Mouse (Mus musculus) lung, embryonic 16.5 days (tissue): ENCODE data around the gene Tmem102. TPM values are rescaled to one million over a fixed set of nuclear protein-coding genes. Genes with fewer than 3 reads are reported as not detected.
A peak's percentile ranks its signal among the peaks of the same experiment; 100 is the strongest.

ENCODE experiments used
- ATAC-seq: fragments of 200-750 bp; cut with Nextera tagmentation; 2 replicates; pipeline ENCODE4 v1.8.0; 2017; ENCODE audit warnings: low read depth, mild to moderate bottlenecking, moderate library complexity
- H3K27ac ChIP-seq: fragments of 300-500 bp; sonication (generic); 2 replicates; pipeline ENCODE4 v1.5.1; 2014; ENCODE audit warnings: mild to moderate bottlenecking, control low read depth, low read length
- H3K27me3 ChIP-seq: fragments of 300-500 bp; sonication (generic); 2 replicates; pipeline ENCODE4 v1.6.1; 2014; ENCODE audit warnings: low read depth, low read length, mixed read lengths; ENCODE audit not compliant: control insufficient read depth, insufficient read depth
- H3K36me3 ChIP-seq: fragments of 300-500 bp; sonication (generic); 2 replicates; pipeline ENCODE4 v1.6.1; 2014; ENCODE audit warnings: low read length; ENCODE audit not compliant: control insufficient read depth, insufficient read depth
- H3K4me1 ChIP-seq: fragments of 300-500 bp; sonication (generic); replicated peaks from 2 replicates; pipeline ENCODE4 v1.6.1; 2014; ENCODE audit warnings: low read length, mixed read lengths; ENCODE audit not compliant: control insufficient read depth, insufficient read depth
- H3K4me2 ChIP-seq: fragments of 300-500 bp; sonication (generic); 2 replicates; pipeline ENCODE4 v1.6.1; 2014; ENCODE audit warnings: low read depth, low read length, control low read depth
- H3K4me3 ChIP-seq: fragments of 300-500 bp; sonication (generic); 2 replicates; pipeline ENCODE4 v1.5.1; 2014; ENCODE audit warnings: mild to moderate bottlenecking, low read length, control low read depth
- H3K9ac ChIP-seq: fragments of 300-500 bp; sonication (generic); 2 replicates; pipeline ENCODE4 v1.6.1; 2014; ENCODE audit warnings: low read length, control low read depth
- H3K9me3 ChIP-seq: fragments of 300-500 bp; sonication (generic); 2 replicates; pipeline ENCODE4 v1.6.1; 2016; ENCODE audit warnings: low read length; ENCODE audit not compliant: control insufficient read depth
- WGBS: fragments of 180-500 bp; shearing (Covaris S2); extraction: QIAGEN DNeasy Blood & Tissue Kit; methylation state at CpG from one replicate; pipeline ENCODE4 v1.1.7; 2014; 5-methylcytosine and 5-hydroxymethylcytosine counted together
- polyA plus RNA-seq: library from polyadenylated mRNA; unstranded; fragments of >200 nt; fragmentation: Nextera tagmentation; extraction: Ambion mirVana; gene quantifications from 2 replicates; pipeline ENCODE4 v1.2.1, GENCODE M21; 2015

Gene Tmem102
- polyA plus RNA-seq, 1 experiment from 2014 or later, result 6.5 TPM

DNA sequence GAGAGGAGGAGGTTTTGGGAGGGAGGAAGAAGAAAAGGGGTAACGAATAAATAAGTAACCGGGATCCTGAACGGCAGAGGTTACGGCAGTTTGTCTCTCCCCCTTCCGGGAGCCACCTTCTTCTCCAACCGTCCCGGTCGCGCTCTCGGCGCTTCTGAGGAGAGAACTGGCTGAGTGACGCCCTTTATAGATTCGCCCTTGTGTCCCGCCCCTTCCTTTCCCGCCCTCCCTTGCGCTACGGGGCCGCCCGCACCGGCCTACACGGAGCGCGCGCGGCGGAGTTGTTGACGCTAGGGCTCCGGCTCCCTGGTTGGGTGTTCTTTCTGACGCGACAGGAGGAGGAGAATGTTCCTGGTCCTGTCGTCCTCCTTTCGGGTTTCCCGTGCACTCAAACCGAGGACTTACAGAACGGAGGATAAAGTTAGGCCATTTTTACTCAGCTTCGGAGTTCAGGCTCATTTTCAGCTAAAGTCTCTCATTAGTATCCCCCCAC is 46.9 kb downstream of the Tmem102 start, which contains the start of gene Polr2a:
Gene Polr2a (minus strand): TSS at position 160 of the 493 bp plus-strand sequence.
- Histone ChIP-seq H3K9me3 (no peaks in the 10 kb centered on the region), H3K36me3 (no peaks in the 10 kb centered on the region), H3K4me2 (peak within 1 kb of the TSS; percentile 87), H3K4me1 (peaks cover 30% of the 10 kb centered on the region), H3K27me3 (no peaks in the 10 kb centered on the region), H3K27ac (peak within 1 kb of the TSS; percentile 100), H3K9ac (peak within 1 kb of the TSS; percentile 78), H3K4me3 (peak within 1 kb of the TSS; percentile 75)
- under 1% methylated on average over 36 of the region's 36 CpGs for WGBS
- peak; percentile 96 for ATAC-seq

DNA sequence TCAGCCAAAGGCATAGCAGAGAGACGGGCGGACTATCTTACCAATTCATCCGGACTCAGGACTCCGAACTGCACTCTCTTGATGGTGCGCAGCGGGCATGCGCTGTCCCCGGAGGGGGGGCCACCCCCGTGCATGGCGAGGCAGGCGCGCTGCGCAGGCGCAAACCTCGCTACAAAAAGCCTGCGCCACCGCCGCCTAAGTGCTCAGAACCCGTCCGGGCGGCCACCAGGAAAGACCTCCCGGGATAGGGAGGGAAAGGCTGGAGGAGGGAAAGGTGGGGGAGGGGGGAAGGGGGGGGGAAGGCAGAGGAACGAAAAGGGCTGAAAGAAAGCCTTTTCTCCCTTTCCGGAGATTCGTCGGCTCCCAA is 47.4 kb downstream of the Tmem102 start:
- no peaks in the 10 kb centered on the region for H3K9me3 ChIP-seq
- H3K9ac ChIP-seq, result peak overlapping the region; percentile 78
- peak overlapping the region; percentile 100 for H3K27ac ChIP-seq
- peak overlapping the region; percentile 87 for H3K4me2 ChIP-seq
- H3K4me1 ChIP-seq, result peaks cover 30% of the 10 kb centered on the region
- H3K27me3 ChIP-seq, result no peaks in the 10 kb centered on the region
- WGBS, result under 1% methylated on average over 24 of the region's 26 CpGs
- peak overlapping the region; percentile 75 for H3K4me3 ChIP-seq
- no peaks in the 10 kb centered on the region for H3K36me3 ChIP-seq
- peak; percentile 88 for ATAC-seq

DNA sequence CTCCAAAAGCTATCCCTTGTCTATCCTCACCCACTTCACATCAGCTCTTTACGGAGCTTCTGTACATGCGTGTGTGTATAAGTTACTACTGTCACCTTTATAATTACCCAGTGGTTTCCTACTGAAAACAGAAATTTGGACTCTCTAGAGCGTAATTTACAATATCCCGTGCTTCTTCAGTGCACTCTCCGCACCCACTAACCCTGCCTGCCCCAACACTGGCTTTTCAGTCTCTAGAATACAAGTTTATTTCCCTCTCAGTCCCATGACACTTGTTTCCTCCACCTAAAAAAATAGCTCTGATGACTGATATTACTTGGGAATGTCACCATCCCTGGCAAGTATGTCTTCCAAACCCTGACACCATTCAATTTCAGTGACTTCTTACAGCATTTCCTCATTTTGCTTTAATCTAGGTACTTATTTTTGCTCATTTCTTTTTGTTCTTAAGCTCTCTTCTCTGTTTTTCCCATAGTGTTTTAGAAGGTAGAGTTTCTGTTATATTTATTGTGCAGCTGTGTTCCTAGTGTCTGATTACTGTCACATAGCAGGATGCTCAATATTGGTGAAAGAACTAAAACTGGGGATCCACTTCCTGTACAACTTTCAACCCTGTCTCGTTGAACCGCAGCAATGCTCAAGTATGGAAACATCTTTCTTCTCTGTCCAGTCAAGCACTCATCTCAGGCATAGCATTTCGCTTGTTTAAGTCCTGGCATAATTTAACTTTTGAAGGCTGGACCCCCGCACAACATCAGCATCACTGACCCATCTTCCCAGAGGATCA is 47.9 kb downstream of the Tmem102 start:
- Histone ChIP-seq H3K4me1 (peaks cover 30% of the 10 kb centered on the region), H3K4me2 (peak overlapping the region; percentile 87), H3K9ac (peak overlapping the region; percentile 78), H3K36me3 (no peaks in the 10 kb centered on the region), H3K27ac (peak overlapping the region; percentile 100), H3K4me3 (peak overlapping the region; percentile 75), H3K9me3 (no peaks in the 10 kb centered on the region), H3K27me3 (no peaks in the 10 kb centered on the region)
- 34% methylated on average over 9 of the region's 9 CpGs for WGBS
- ATAC-seq, result no peak

DNA sequence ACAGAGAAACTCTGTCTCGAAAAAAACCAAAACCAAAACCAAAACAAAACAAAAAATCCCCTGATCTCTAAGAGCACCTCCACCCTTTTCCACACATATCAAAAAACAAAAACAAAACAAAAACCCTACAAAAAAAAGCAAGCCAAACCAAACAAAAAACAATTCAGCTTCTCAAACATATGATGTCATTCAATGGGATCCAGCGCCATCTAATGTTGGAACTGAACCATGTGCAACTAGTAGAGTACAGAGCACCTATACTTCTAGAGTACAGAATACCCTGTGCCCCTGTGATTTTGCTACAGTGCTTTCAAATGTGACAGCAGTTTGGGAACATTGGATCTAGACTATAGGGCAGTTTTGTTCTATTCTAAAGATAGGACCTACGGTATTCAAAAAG is 50.7 kb downstream of the Tmem102 start:
- Histone ChIP-seq H3K9me3 (no peaks in the 10 kb centered on the region), H3K4me1 (peaks cover 25% of the 10 kb centered on the region), H3K27me3 (no peaks in the 10 kb centered on the region), H3K4me3 (no peak overlapping the region), H3K9ac (no peak overlapping the region), H3K36me3 (no peaks in the 10 kb centered on the region), H3K4me2 (no peak overlapping the region), H3K27ac (no peak overlapping the region)
- ATAC-seq, result no peak
- WGBS, result 42% methylated on average over 3 of the region's 3 CpGs

DNA sequence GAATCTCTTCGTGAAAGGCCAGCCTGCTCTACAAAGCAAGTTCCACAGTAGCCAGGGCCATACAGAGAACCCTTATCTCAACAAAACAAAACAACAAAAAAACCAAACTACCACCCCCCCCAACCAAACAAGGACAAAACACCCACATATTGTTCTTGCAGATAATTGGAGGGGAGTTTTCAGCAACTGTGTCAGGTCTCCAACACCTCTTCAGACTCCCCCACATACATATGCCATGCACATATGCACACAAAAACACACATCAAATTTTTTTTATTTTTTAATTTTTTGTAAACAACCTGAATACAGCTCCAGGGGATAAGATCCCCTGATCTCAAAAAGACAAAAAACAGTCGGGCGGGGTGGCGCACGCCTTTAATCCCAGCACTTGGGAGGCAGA is 51.2 kb downstream of the Tmem102 start:
- H3K4me3 ChIP-seq, result no peak overlapping the region
- no peak for ATAC-seq
- WGBS, result 84% methylated on average over 5 of the region's 5 CpGs
- H3K27ac ChIP-seq, result no peak overlapping the region
- H3K4me1 ChIP-seq, result peaks cover 22% of the 10 kb centered on the region
- H3K9me3 ChIP-seq, result no peaks in the 10 kb centered on the region
- H3K27me3 ChIP-seq, result no peaks in the 10 kb centered on the region
- H3K36me3 ChIP-seq, result no peaks in the 10 kb centered on the region
- H3K4me2 ChIP-seq, result no peak overlapping the region
- H3K9ac ChIP-seq, result no peak overlapping the region

Other genes with a start within 250 kb of the Tmem102 start
- 5.6 and 5.7 TPM in 2 replicates for gene Efnb3, start 245.4 kb downstream of the Tmem102 start, polyA plus RNA-seq
- gene Wrap53, start 225.4 kb downstream of the Tmem102 start, polyA plus RNA-seq, result 26.2 and 29.2 TPM in 2 replicates
- gene Trp53, start 225.3 kb downstream of the Tmem102 start, polyA plus RNA-seq, result 141 and 154 TPM in 2 replicates
- gene Atp1b2, start 199.7 kb downstream of the Tmem102 start, polyA plus RNA-seq, result 10.5 and 12.7 TPM in 2 replicates
- 0.15 TPM in 1 of 2 replicates, not detected in the other for gene Shbg, start 187.7 kb downstream of the Tmem102 start, polyA plus RNA-seq
- gene Sat2, start 183.6 kb downstream of the Tmem102 start, polyA plus RNA-seq, result 15.2 and 19.2 TPM in 2 replicates
- 22.2 and 22.6 TPM in 2 replicates for gene Fxr2, start 172.6 kb downstream of the Tmem102 start, polyA plus RNA-seq
- gene Sox15, start 150.3 kb downstream of the Tmem102 start, polyA plus RNA-seq, result 0.54 TPM in 1 of 2 replicates, not detected in the other
- 65.5 and 71.0 TPM in 2 replicates for gene Mpdu1, start 143.0 kb downstream of the Tmem102 start, polyA plus RNA-seq
- 19.2 and 19.4 TPM in 2 replicates for gene Cd68, start 139.5 kb downstream of the Tmem102 start, polyA plus RNA-seq
- 539 and 624 TPM in 2 replicates for gene Eif4a1, start 133.2 kb downstream of the Tmem102 start, polyA plus RNA-seq
- 69.3 and 70.6 TPM in 2 replicates for gene Senp3, start 123.5 kb downstream of the Tmem102 start, polyA plus RNA-seq
- gene Tnfsf13, start 119.8 kb downstream of the Tmem102 start, polyA plus RNA-seq, result 0.89 and 1.2 TPM in 2 replicates
- gene Tnfsf12, start 109.8 kb downstream of the Tmem102 start, polyA plus RNA-seq, result 10.6 and 12.8 TPM in 2 replicates
- gene Tnfsfm13, start 109.5 kb downstream of the Tmem102 start, polyA plus RNA-seq, result 5.0 and 5.4 TPM in 2 replicates
- 24.1 and 25.3 TPM in 2 replicates for gene Polr2a, start 47.0 kb downstream of the Tmem102 start, polyA plus RNA-seq
- 0.36 and 0.64 TPM in 2 replicates for gene Slc35g3, start 43.7 kb downstream of the Tmem102 start, polyA plus RNA-seq
- gene Zbtb4, start 39.7 kb downstream of the Tmem102 start, polyA plus RNA-seq, result 3.5 and 4.9 TPM in 2 replicates
- 18.6 and 20.7 TPM in 2 replicates for gene Chrnb1, start 9.7 kb downstream of the Tmem102 start, polyA plus RNA-seq
- gene Fgf11, start 3.8 kb downstream of the Tmem102 start, polyA plus RNA-seq, result 1.0 and 1.7 TPM in 2 replicates
- gene Gm39566, start 9.7 kb upstream of the Tmem102 start, polyA plus RNA-seq, result not detected in 2 replicates
- not detected in 2 replicates for gene Spem2, start 12.8 kb upstream of the Tmem102 start, polyA plus RNA-seq
- not detected in 2 replicates for gene Spem1, start 16.6 kb upstream of the Tmem102 start, polyA plus RNA-seq
- gene Nlgn2, start 32.2 kb upstream of the Tmem102 start, polyA plus RNA-seq, result 4.4 and 5.0 TPM in 2 replicates
- gene Tmem256, start 32.9 kb upstream of the Tmem102 start, polyA plus RNA-seq, result 443 and 452 TPM in 2 replicates
- 115 and 137 TPM in 2 replicates for gene Plscr3, start 40.8 kb upstream of the Tmem102 start, polyA plus RNA-seq
- 10.8 and 11.8 TPM in 2 replicates for gene Tnk1, start 53.1 kb upstream of the Tmem102 start, polyA plus RNA-seq
- gene Tmem95, start 72.4 kb upstream of the Tmem102 start, polyA plus RNA-seq, result not detected in 2 replicates
- gene Kctd11, start 75.8 kb upstream of the Tmem102 start, polyA plus RNA-seq, result 10.9 and 11.4 TPM in 2 replicates
- gene Acap1, start 89.9 kb upstream of the Tmem102 start, polyA plus RNA-seq, result 2.1 and 3.8 TPM in 2 replicates
- 7.9 and 8.6 TPM in 2 replicates for gene 2810408A11Rik, start 95.4 kb upstream of the Tmem102 start, polyA plus RNA-seq
- gene Neurl4, start 95.4 kb upstream of the Tmem102 start, polyA plus RNA-seq, result 5.7 and 6.4 TPM in 2 replicates
- 85.1 and 87.8 TPM in 2 replicates for gene Gps2, start 108.3 kb upstream of the Tmem102 start, polyA plus RNA-seq
- gene Eif5a, start 116.3 kb upstream of the Tmem102 start, polyA plus RNA-seq, result 1,390 and 1,410 TPM in 2 replicates
- gene Ybx2, start 130.2 kb upstream of the Tmem102 start, polyA plus RNA-seq, result 2.7 and 4.9 TPM in 2 replicates
- gene Slc2a4, start 142.6 kb upstream of the Tmem102 start, polyA plus RNA-seq, result 17.1 and 17.2 TPM in 2 replicates
- gene Cldn7, start 159.2 kb upstream of the Tmem102 start, polyA plus RNA-seq, result 172 and 202 TPM in 2 replicates
- gene Ctdnep1, start 175.5 kb upstream of the Tmem102 start, polyA plus RNA-seq, result 20.6 and 23.0 TPM in 2 replicates
- gene Elp5, start 176.9 kb upstream of the Tmem102 start, polyA plus RNA-seq, result 98.4 and 99.2 TPM in 2 replicates
- 515 and 536 TPM in 2 replicates for gene Gabarap, start 185.5 kb upstream of the Tmem102 start, polyA plus RNA-seq
- 58.1 and 59.5 TPM in 2 replicates for gene Phf23, start 190.2 kb upstream of the Tmem102 start, polyA plus RNA-seq
- gene Dvl2, start 195.0 kb upstream of the Tmem102 start, polyA plus RNA-seq, result 30.1 and 30.7 TPM in 2 replicates
- gene Acadvl, start 209.8 kb upstream of the Tmem102 start, polyA plus RNA-seq, result 90.0 and 92.0 TPM in 2 replicates
- 5.5 and 7.9 TPM in 2 replicates for gene Dlg4, start 211.3 kb upstream of the Tmem102 start, polyA plus RNA-seq
- gene Asgr1, start 248.5 kb upstream of the Tmem102 start, polyA plus RNA-seq, result 0.18 TPM in 1 of 2 replicates, not detected in the other